Mouse (Mus musculus) adrenal gland, postnatal 10 days (tissue): ENCODE data around the gene Fetub. TPM values are rescaled to one million over a fixed set of nuclear protein-coding genes. Genes with fewer than 3 reads are reported as not detected.
A peak's percentile ranks its signal among the peaks of the same experiment; 100 is the strongest.
"Not testable (repeated sequence)": the region's sequence is repeated elsewhere in the genome, so short reads cannot be mapped to it uniquely, and the experiment has no call there.

Experiments
- DNase-seq: peaks from one replicate; pipeline ENCODE4 v3.0.0; 2021; ENCODE audit warnings: mixed read lengths
- total RNA-seq, 2 experiments: library from RNA; stranded (reverse); gene quantifications; 2 replicates each; pipeline ENCODE4 v1.2.3; 2021

Fetub gene
- total RNA-seq, 2 experiments from 2014 or later = 87.0 to 166 TPM

DNA sequence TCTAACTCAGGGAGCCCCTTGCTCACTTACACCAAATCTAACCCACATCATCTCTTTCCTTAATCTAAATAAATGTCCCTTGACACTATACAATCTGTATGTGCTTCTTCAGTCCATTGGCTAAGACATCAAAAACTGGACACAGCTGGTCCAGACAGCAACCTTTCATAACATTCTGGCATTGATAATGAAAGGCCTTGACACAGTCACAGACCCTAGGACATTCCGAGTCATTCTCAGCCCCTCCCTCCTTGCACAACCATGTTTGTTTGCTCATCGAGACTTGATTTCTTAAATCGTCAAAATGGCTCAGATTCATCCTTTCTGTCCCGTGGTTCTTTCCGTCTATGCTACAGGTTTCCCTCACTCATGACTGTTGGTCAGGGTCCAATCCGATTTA, 8.8 kb upstream of the Fetub start:
- DNase-seq = no peak

DNA sequence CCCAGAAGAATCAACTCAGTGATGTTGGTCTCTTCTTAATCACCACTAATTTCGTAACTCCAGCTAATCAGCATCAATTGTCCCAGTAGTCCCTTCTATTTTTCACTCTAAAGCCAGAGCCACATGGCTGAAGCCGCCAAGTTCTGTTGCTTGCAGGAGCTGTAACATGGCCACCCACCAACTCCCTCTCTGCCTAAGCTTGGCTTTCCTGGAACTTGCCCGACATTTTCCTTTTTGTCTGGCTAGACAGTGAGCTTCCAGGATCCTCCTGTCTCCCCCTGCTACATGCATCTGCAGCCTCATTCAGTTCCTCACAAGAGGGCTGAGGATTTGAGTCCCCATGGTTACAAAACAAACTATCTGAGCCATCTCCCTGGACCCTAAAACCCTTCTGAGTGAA, 6.1 kb upstream of the Fetub start:
- no peak for DNase-seq

DNA sequence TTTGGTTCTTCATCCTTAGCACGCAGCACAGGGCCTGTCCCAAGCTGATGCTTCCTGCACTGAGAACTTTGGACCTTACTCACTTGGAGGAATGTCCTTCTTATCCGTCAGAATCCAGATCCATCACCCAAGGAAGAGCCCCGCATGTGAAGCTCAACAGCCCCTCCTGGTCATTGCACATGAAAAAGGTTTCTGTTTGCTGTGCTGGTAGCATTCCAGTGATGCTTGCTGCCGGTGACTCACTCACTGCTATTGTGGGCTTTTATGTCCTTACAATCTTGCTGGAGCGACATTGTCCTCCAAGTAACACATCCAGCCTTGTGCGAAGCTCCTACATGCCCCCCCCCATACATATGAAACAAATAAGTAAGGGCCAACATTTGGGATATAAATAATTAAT, 5.2 kb upstream of the Fetub start:
- no peak for DNase-seq

DNA sequence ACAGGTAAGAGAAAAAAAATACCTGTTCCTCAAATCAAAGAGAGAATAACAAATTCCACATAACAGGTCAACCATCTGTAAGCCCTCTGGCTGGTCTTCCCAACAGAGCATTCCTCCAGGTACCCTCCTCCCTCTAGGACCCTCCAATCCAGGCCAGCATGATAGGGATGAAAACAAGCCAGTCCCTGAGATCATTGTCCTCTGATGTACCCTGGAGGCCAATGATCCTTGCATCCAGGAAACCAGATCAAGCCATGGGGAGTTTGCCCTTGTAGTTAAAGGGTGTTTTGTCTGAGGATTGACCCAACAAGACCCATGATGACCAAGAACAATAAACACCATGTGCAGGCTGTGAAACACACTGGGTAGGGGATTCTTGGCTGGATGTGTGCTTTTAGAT, 3.9 kb upstream of the Fetub start:
- DNase-seq = no peak

GRCm38 (mm10) chr16:22918664-22919312, 654 bp downstream of the Fetub start:
- no peak for DNase-seq

DNA sequence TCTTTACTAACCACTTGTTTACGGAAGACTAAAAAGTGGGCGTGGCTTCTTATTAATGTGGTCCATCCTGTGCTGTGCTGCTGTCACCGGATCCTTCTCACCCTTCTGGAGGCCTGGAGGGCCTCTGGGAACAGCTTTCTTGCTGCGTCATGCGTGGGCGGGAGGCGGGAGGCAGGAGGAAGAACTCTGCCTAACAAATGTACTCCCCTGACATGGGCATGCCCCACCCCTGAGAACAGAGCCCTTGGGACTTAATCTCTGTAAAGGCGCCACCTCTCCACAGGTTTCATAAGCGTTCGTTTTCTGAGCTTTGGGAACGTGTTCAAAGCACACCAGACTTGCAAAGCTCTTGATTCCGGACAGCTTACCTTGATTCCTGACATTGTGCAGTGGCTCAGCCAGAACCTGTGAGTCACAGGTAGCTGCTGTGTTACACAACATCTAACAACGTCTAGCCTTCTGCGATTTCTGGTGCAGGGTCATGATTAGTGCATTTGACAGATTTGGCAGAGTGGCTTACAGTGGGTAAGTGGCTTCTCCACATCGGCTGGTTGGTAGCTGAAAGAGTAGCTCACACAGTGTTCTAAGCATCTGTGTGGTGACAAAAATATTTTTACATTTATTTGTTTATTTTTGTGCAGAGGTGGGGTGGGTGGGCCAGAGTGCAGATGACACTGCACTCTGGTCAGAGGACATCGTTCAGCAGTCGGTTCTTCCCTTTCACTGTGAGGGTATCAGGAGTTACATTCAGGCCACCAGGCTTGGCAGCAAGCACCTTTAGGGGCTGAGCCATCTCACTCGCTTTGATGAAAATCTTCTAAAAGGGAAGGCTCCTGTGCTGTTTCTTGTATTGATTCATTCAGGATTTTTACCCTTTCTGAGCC, 2.1 kb downstream of the Fetub start:
- peak; percentile 71 for DNase-seq

- DNase-seq = no peak
Measured at GRCm38 (mm10) chr16:22921761-22922160, 3.6 kb downstream of the Fetub start.

- no peak for DNase-seq
Measured at GRCm38 (mm10) chr16:22922433-22922832, 4.3 kb downstream of the Fetub start.

DNA sequence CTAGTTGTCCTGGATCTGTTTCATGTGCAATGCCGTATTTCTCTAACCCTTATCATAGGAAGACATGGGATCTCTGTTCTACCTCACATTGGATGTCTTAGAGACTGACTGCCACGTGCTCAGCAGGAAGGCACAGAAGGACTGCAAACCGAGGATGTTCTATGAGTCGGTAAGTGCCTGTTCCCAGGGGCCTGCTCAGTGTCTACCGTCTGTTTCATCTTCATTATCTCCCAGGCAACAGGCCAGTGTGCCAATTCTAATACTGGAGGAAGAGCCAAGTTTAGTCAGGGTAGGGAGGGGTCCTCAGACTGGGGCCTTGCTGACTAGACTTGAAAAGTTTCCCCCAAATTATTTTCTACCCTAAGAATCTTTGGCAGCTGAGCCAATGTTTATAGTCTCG, 11.4 kb downstream of the Fetub start:
- no peak for DNase-seq

- DNase-seq = no peak
Measured at GRCm38 (mm10) chr16:22931431-22932200, 13.5 kb downstream of the Fetub start.

DNA sequence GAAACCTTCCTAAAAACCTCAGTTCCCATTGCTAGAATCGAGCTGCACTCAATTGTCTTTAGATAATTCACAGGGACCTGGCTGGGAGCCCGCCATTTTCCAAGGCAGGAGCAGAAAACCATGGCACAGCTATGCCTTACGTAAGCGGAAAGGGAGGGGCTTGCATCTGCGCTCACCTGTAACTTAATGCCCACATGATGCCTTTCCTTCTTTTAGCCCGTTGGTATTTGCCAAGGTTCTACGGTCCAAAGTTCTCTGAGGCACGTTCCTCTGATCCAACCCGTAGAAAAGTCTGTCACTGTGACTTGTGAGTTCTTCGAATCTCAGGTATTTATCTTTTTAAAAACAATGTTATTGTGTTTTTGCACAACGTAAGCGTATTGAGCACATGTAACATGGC, 19.5 kb downstream of the Fetub start:
- DNase-seq = no peak

GRCm38 (mm10) chr16:22938541-22938940, 20.4 kb downstream of the Fetub start:
- no peak for DNase-seq

GRCm38 (mm10) chr16:22939120-22939695, 21.1 kb downstream of the Fetub start:
- no peak for DNase-seq

GRCm38 (mm10) chr16:22941825-22942476, 23.8 kb downstream of the Fetub start:
- not testable (repeated sequence) for DNase-seq

DNA sequence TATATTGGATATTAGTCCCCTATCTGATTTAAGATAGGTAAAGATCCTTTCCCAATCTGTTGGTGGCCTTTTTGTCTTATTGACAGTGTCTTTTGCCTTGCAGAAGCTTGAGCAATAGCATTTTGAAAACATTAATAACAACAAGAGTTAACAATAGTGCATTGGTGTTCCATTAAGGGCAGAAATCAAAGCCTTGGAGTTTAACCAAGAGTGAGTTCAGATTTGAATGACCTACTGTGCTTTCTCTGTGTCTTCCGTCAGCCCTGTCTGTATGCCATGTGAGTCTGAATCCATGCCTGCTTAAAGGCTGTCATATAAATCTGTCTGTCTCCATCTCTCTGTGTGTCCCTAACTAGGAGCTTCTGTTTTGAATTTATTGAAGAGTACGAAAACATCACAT, 29.2 kb downstream of the Fetub start:
- DNase-seq = no peak

DNA sequence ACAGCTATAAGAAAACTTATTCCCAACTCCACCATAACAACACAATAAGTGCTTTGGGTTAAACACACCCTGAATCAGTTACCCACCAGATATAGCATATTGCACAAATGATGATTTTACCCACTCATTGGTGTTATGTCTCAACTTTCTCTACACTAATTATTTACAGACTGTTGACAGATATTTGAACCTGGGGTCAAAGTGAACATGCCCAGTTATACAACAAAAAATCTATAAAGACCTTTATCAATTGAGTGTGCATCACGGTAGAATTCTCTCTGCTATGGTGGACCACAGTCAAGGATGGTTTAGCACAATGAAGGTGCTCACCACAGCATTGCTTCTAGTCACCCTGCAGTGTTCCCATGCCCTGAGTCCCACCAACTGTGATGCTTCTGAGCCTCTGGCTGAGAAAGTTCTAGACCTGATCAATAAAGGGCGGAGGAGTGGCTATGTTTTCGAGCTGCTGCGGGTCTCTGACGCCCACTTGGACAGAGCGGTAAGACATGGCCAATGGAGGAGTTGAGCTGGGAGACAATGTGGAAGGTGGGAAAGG, 32.8 kb downstream of the Fetub start, which contains the start of gene Hrg:
Hrg (plus strand) TSS at position 233 of the 556 bp plus-strand sequence.
- DNase-seq = no peak

- peak; percentile 12 for DNase-seq
Measured at GRCm38 (mm10) chr16:22953069-22953468, 34.9 kb downstream of the Fetub start.

- DNase-seq = peak; percentile 69
Measured at GRCm38 (mm10) chr16:22955397-22956084, 37.4 kb downstream of the Fetub start.

- no peak for DNase-seq
Measured at GRCm38 (mm10) chr16:22956085-22956439, 37.9 kb downstream of the Fetub start.

DNA sequence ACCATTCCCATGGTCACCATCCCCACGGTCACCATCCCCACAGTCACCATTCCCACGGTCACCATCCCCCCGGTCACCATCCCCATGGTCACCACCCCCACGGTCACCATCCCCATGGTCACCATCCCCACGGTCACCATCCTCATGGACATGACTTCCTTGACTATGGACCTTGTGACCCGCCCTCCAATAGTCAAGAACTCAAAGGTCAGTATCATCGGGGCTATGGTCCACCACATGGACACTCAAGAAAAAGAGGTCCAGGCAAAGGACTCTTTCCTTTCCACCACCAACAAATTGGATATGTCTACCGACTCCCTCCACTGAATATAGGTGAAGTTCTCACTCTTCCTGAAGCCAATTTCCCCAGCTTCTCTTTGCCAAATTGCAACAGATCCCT, 42.9 kb downstream of the Fetub start:
- DNase-seq = no peak

GRCm38 (mm10) chr16:22962256-22962655, 44.1 kb downstream of the Fetub start:
- no peak for DNase-seq
